Mouse (Mus musculus) kidney, adult 9 months (tissue): ENCODE results near the gene Gm20388.

Experiments used
- DNase-seq: peaks from one replicate; pipeline ENCODE4 v3.0.0; 2022

Gm20388 gene

GRCm38 (mm10) chr8:120501426-120501825, 590.8 kb downstream of the Gm20388 start:
- DNase-seq: peak; percentile 28

GRCm38 (mm10) chr8:120502428-120502827, 591.8 kb downstream of the Gm20388 start:
- no peak for DNase-seq

- peak; percentile 86 for DNase-seq
These were observed 593.8 kb downstream of the Gm20388 start for GRCm38 (mm10) chr8:120504251-120505081.

GRCm38 (mm10) chr8:120505082-120505511, 594.5 kb downstream of the Gm20388 start:
- no peak for DNase-seq

- no peak for DNase-seq
These were observed 595.1 kb downstream of the Gm20388 start for GRCm38 (mm10) chr8:120505619-120506310.

- DNase-seq: no peak
These were observed 595.9 kb downstream of the Gm20388 start for GRCm38 (mm10) chr8:120506562-120506961.

GRCm38 (mm10) chr8:120507290-120507689, 596.6 kb downstream of the Gm20388 start:
- no peak for DNase-seq

GRCm38 (mm10) chr8:120509136-120510034, 598.7 kb downstream of the Gm20388 start:
- DNase-seq: no peak

- no peak for DNase-seq
These were observed 599.4 kb downstream of the Gm20388 start for GRCm38 (mm10) chr8:120510035-120510416.

- peak; percentile 56 for DNase-seq
These were observed 600.3 kb downstream of the Gm20388 start for GRCm38 (mm10) chr8:120510863-120511457.

- no peak for DNase-seq
These were observed 601.1 kb downstream of the Gm20388 start for GRCm38 (mm10) chr8:120511737-120512136.

- DNase-seq: no peak
These were observed 601.7 kb downstream of the Gm20388 start for GRCm38 (mm10) chr8:120512326-120512725.

- DNase-seq: no peak
These were observed 602.5 kb downstream of the Gm20388 start for GRCm38 (mm10) chr8:120513145-120513544.

- DNase-seq: no peak
These were observed 603.2 kb downstream of the Gm20388 start for GRCm38 (mm10) chr8:120513638-120514461.

GRCm38 (mm10) chr8:120515214-120515613, 604.6 kb downstream of the Gm20388 start:
- no peak for DNase-seq

- DNase-seq: no peak
These were observed 605.0 kb downstream of the Gm20388 start for GRCm38 (mm10) chr8:120515650-120516049.

- DNase-seq: no peak
These were observed 605.6 kb downstream of the Gm20388 start for GRCm38 (mm10) chr8:120516182-120516755.

- DNase-seq: no peak
These were observed 607.2 kb downstream of the Gm20388 start for GRCm38 (mm10) chr8:120517666-120518410.

GRCm38 (mm10) chr8:120518736-120519534, 608.3 kb downstream of the Gm20388 start:
- DNase-seq: peak; percentile 61

- no peak for DNase-seq
These were observed 609.6 kb downstream of the Gm20388 start for GRCm38 (mm10) chr8:120520287-120520686.
